Mouse (Mus musculus) lung, embryonic 14.5 days (tissue): ENCODE measurements around the gene Hoxa4. TPM values are rescaled to one million over a fixed set of nuclear protein-coding genes. Genes with fewer than 3 reads are reported as not detected.

Experiments
- ATAC-seq: fragments of 200-750 bp; cut with Nextera tagmentation; 2 replicates; pipeline ENCODE4 v1.8.0; 2017; ENCODE audit warnings: mild to moderate bottlenecking, moderate TSS enrichment, moderate library complexity; ENCODE audit not compliant: insufficient read depth
- DNase-seq: peaks from one replicate; pipeline ENCODE4 v3.0.0-alpha.2; 2015
- H3K27ac ChIP-seq: fragments of 300-500 bp; sonication (generic); 2 replicates; pipeline ENCODE4 v1.5.1; 2014; ENCODE audit warnings: low read depth, mild to moderate bottlenecking, moderate library complexity
- H3K27me3 ChIP-seq: fragments of 300-500 bp; sonication (generic); 2 replicates; pipeline ENCODE4 v1.6.1; 2014; ENCODE audit warnings: low read length, control low read depth; ENCODE audit not compliant: insufficient read depth
- H3K36me3 ChIP-seq: fragments of 300-500 bp; sonication (generic); 2 replicates; pipeline ENCODE4 v1.6.1; 2014; ENCODE audit warnings: control low read depth; ENCODE audit not compliant: insufficient read depth
- H3K4me1 ChIP-seq: fragments of 300-500 bp; sonication (generic); 2 replicates; pipeline ENCODE4 v1.6.1; 2014; ENCODE audit warnings: antibody characterized with exemption, control low read depth; ENCODE audit not compliant: insufficient read depth
- H3K4me2 ChIP-seq: fragments of 300-500 bp; sonication (generic); 2 replicates; pipeline ENCODE4 v1.6.1; 2014; ENCODE audit warnings: mild to moderate bottlenecking
- H3K4me3 ChIP-seq: fragments of 300-500 bp; sonication (generic); 2 replicates; pipeline ENCODE4 v1.5.1; 2014; ENCODE audit warnings: low read depth, low read length
- H3K9ac ChIP-seq: fragments of 300-500 bp; sonication (generic); 2 replicates; pipeline ENCODE4 v1.6.1; 2014
- H3K9me3 ChIP-seq: fragments of 300-500 bp; sonication (generic); 2 replicates; pipeline ENCODE4 v1.6.1; 2016; ENCODE audit warnings: low read depth, low read length, control low read depth
- CTCF ChIP-seq: IDR thresholded peaks from 2 replicates; pipeline ENCODE4 v1.5.1; 2016; ENCODE audit warnings: antibody characterized with exemption, low read depth
- whole genome bisulfite sequencing: fragments of 180-500 bp; shearing (Covaris S2); extraction: QIAGEN DNeasy Blood & Tissue Kit; methylation state at CpG from one replicate; pipeline ENCODE4 v1.1.7; 2014; 5-methylcytosine and 5-hydroxymethylcytosine counted together
- polyA plus RNA-seq: library from polyadenylated mRNA; unstranded; fragments of >200 nt; fragmentation: Nextera tagmentation; extraction: Ambion mirVana; gene quantifications from 2 replicates; pipeline ENCODE4 v1.2.1, GENCODE M21; 2014

Hoxa4 gene
- polyA plus RNA-seq, 1 experiment from 2014 or later = 7.0 TPM

GRCm38 (mm10) chr6:52208072-52208867 lies 16.7 kb upstream of the Hoxa4 start, which contains the start of gene Hoxa6:
Hoxa6 (minus strand) TSS chr6:52208722.
- 1% methylated on average over 47 of the region's 47 CpGs for WGBS
- no peaks in the 10 kb centered on the region for H3K9me3 ChIP-seq
- H3K4me1 ChIP-seq = 0 out of 2 replicates have a peak, but pooled peaks cover 3% of the 10 kb centered on the region
- H3K27me3 ChIP-seq = peaks cover 90% of the 10 kb centered on the region
- no peak for TF ChIP-seq CTCF
- peak within 1 kb of the TSS; percentile 87 for H3K4me2 ChIP-seq
- peak within 1 kb of the TSS; percentile 90 for H3K4me3 ChIP-seq
- H3K36me3 ChIP-seq = peaks cover 7% of the 10 kb centered on the region; the same call in 1 of the 2 replicates
- H3K9ac ChIP-seq = peak within 1 kb of the TSS; percentile 100
- peak within 1 kb of the TSS; percentile 89 for H3K27ac ChIP-seq
- DNase-seq (peak; percentile 88), ATAC-seq (no peak)

- no peak for TF ChIP-seq CTCF
- H3K27me3 ChIP-seq = peaks cover 89% of the 10 kb centered on the region
- peak overlapping the region; percentile 90 for H3K4me3 ChIP-seq
- no peaks in the 10 kb centered on the region for H3K9me3 ChIP-seq
- DNase-seq (peak; percentile 50), ATAC-seq (no peak)
- 0 out of 2 replicates have a peak, but pooled peaks cover 3% of the 10 kb centered on the region for H3K4me1 ChIP-seq
- H3K36me3 ChIP-seq = peaks cover 8% of the 10 kb centered on the region; the same call in 1 of the 2 replicates
- H3K4me2 ChIP-seq = peak overlapping the region; percentile 87
- H3K27ac ChIP-seq = peak overlapping the region; percentile 83
- peak overlapping the region; percentile 100 for H3K9ac ChIP-seq
These were observed 16.1 kb upstream of the Hoxa4 start for GRCm38 (mm10) chr6:52207684-52207976.

GRCm38 (mm10) chr6:52206882-52207683 lies 15.5 kb upstream of the Hoxa4 start:
- H3K27ac ChIP-seq = peak overlapping the region; percentile 83
- DNase-seq = peak; percentile 39
- H3K9ac ChIP-seq = peak overlapping the region; percentile 100
- peaks cover 13% of the 10 kb centered on the region; the same call in 1 of the 2 replicates for H3K36me3 ChIP-seq
- 25% methylated on average over 4 of the region's 4 CpGs for WGBS
- no peak for ATAC-seq
- peak overlapping the region; percentile 90 for H3K4me3 ChIP-seq
- H3K9me3 ChIP-seq = no peaks in the 10 kb centered on the region
- TF ChIP-seq CTCF = no peak
- H3K4me1 ChIP-seq = 0 out of 2 replicates have a peak, but pooled peaks cover 3% of the 10 kb centered on the region
- H3K4me2 ChIP-seq = peak overlapping the region; percentile 87
- peaks cover 87% of the 10 kb centered on the region for H3K27me3 ChIP-seq

GRCm38 (mm10) chr6:52205638-52206621 lies 14.4 kb upstream of the Hoxa4 start:
- H3K4me1 ChIP-seq = peaks cover 3% of the 10 kb centered on the region; the same call in 1 of the 2 replicates
- peaks cover 24% of the 10 kb centered on the region for H3K36me3 ChIP-seq
- H3K27me3 ChIP-seq = peaks cover 83% of the 10 kb centered on the region
- H3K9ac ChIP-seq = peak overlapping the region; percentile 100
- WGBS = 14% methylated on average over 55 of the region's 55 CpGs
- H3K4me2 ChIP-seq = peak overlapping the region; percentile 87
- peak; percentile 61 for DNase-seq
- peak overlapping the region; percentile 90 for H3K4me3 ChIP-seq
- H3K27ac ChIP-seq = peak overlapping the region; percentile 83
- no peak for TF ChIP-seq CTCF
- no peak for ATAC-seq
- no peaks in the 10 kb centered on the region for H3K9me3 ChIP-seq

GRCm38 (mm10) chr6:52205221-52205620 lies 13.7 kb upstream of the Hoxa4 start:
- ATAC-seq (no peak), DNase-seq (no peak)
- H3K9me3 ChIP-seq = no peaks in the 10 kb centered on the region
- H3K36me3 ChIP-seq = peaks cover 24% of the 10 kb centered on the region
- H3K27ac ChIP-seq = peak overlapping the region; percentile 83
- H3K4me2 ChIP-seq = peak overlapping the region; percentile 87
- 16% methylated on average over 14 of the region's 14 CpGs for WGBS
- peak overlapping the region; percentile 100 for H3K9ac ChIP-seq
- peaks cover 3% of the 10 kb centered on the region; the same call in 1 of the 2 replicates for H3K4me1 ChIP-seq
- TF ChIP-seq CTCF = no peak
- H3K27me3 ChIP-seq = peaks cover 83% of the 10 kb centered on the region
- peak overlapping the region; percentile 90 for H3K4me3 ChIP-seq

- Histone ChIP-seq H3K4me2 (peak within 1 kb of the TSS; percentile 87), H3K27me3 (peaks cover 79% of the 10 kb centered on the region), H3K4me1 (peaks cover 3% of the 10 kb centered on the region; the same call in 1 of the 2 replicates), H3K9ac (peak within 1 kb of the TSS; percentile 100), H3K27ac (peak within 1 kb of the TSS; percentile 97), H3K9me3 (no peaks in the 10 kb centered on the region), H3K36me3 (peaks cover 24% of the 10 kb centered on the region), H3K4me3 (peak within 1 kb of the TSS; percentile 90)
- peak; percentile 78 for TF ChIP-seq CTCF
- ATAC-seq = peak; percentile 88
- WGBS = under 1% methylated on average over 65 of the region's 65 CpGs
- peak; percentile 98 for DNase-seq
These were observed 12.6 kb upstream of the Hoxa4 start, which contains the start of gene Hoxa5 for GRCm38 (mm10) chr6:52204050-52204752. Hoxa5 (minus strand) TSS chr6:52204587.
